14 mouse cellular contexts compared by ENCODE assay signal in the genomic region with DNA sequence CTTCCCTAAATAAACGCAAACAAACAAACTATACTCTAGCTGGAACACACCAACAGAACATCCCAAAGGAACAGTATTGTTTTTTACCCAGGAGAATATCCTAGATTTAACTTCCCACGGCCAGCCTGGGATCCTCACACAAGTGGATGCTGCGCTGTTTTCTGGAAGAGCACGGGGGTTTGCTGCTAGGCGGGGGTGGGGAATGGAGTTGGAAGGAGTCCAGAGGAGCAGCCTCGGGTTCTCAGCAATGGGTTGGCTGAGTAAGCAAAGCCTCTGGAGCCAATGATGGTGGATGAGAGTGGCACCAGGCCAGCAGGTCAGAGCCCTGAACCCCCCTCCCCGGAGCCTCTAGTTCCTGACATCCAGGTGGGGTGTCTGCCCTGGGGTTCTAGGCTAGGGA.
DNase-seq lines count a peak whose midpoint lies in the region; ATAC-seq and TF ChIP-seq lines count a peak whose summit lies in the region.
"Had no signal": no experiment of that assay in that cellular context is flagged by ENCODE, and none has a peak within 500 bp of the region (broad histone marks: within the 10 kb centered on the region; RNA-seq: fewer than 3 reads in every experiment).

No protein-coding gene starts in this region.

- peaks cover 5% of the 10 kb centered on the region; the same call in 1 of the 2 replicates for H3K4me1 ChIP-seq in heart, embryonic 11.5 days (ENCODE audit: control insufficient read depth, insufficient read depth, low read length)
- peaks cover 13% of the 10 kb centered on the region for H3K4me1 ChIP-seq in midbrain, embryonic 11.5 days (ENCODE audit: control insufficient read depth, insufficient read depth, low read length)
- peaks cover 4% of the 10 kb centered on the region; the same call in 1 of the 2 replicates for H3K4me1 ChIP-seq in midbrain, postnatal 0 days (ENCODE audit: insufficient read depth, low read length)
- H3K4me1 ChIP-seq: liver, embryonic 15.5 days had no signal

- no peak overlapping the region for H3K27ac ChIP-seq in heart, embryonic 11.5 days (ENCODE audit: low read depth, low read length)
- H3K27ac ChIP-seq in midbrain, embryonic 11.5 days (ENCODE audit: low read depth, low read length): no peak overlapping the region
- H3K27ac ChIP-seq in midbrain, postnatal 0 days (ENCODE audit: low read depth, low read length): no peak overlapping the region
- no peak overlapping the region for H3K27ac ChIP-seq in left cerebral cortex, adult 2 months
- H3K27ac ChIP-seq: hindbrain, embryonic 13.5 days; liver, embryonic 15.5 days had no signal

- DNase-seq in heart, postnatal 14 days: peak; percentile 12 to 29
- peak; percentile 75 for DNase-seq in midbrain, embryonic 11.5 days (ENCODE audit: low spot score, missing footprints)
- DNase-seq in midbrain, postnatal 0 days (ENCODE audit: low spot score): no peak
- peak; percentile 30 to 44 for DNase-seq in left cerebral cortex, adult 2 months (ENCODE audit: extremely low spot score in 1 of 2, low spot score in 2 of 2)
- DNase-seq in right cerebral cortex, postnatal 36 days (ENCODE audit: low spot score in 2 of 2): peak; percentile 17 to 39
- no peak for DNase-seq in cerebellum, adult 11-12 months
- DNase-seq: cerebellum, adult 9-10 months; kidney, postnatal 36 days; thymus, adult 2 months had no signal

- H3K9me3 ChIP-seq in heart, embryonic 11.5 days (replicated peaks; ENCODE audit: control insufficient read depth, low read length): peaks cover 5% of the 10 kb centered on the region; the same call in 1 of the 2 replicates
- no peaks in the 10 kb centered on the region for H3K9me3 ChIP-seq in midbrain, embryonic 11.5 days (ENCODE audit: control insufficient read depth, low read length)
- H3K9me3 ChIP-seq in midbrain, postnatal 0 days (ENCODE audit: low read length): no peaks in the 10 kb centered on the region
- H3K9me3 ChIP-seq: hindbrain, embryonic 13.5 days; liver, embryonic 15.5 days had no signal

- no peaks in the 10 kb centered on the region for H3K27me3 ChIP-seq in heart, embryonic 11.5 days (ENCODE audit: control insufficient read depth, insufficient read depth, low read length)
- H3K27me3 ChIP-seq in midbrain, embryonic 11.5 days (ENCODE audit: control insufficient read depth, insufficient read depth, low read length): no peaks in the 10 kb centered on the region
- H3K27me3 ChIP-seq in midbrain, postnatal 0 days (ENCODE audit: insufficient read depth, low read length): no peaks in the 10 kb centered on the region
- H3K27me3 ChIP-seq: hindbrain, embryonic 13.5 days; liver, embryonic 15.5 days had no signal

- no peak for ATAC-seq in heart, embryonic 11.5 days (replicated peaks; ENCODE audit: insufficient number of reproducible peaks, low FRiP score, low TSS enrichment)
- ATAC-seq in midbrain, embryonic 11.5 days (ENCODE audit: low FRiP score): no peak
- ATAC-seq in midbrain, postnatal 0 days (ENCODE audit: low FRiP score): no peak
- ATAC-seq: intestine, postnatal 0 days had no signal

- no peak for TF ChIP-seq CTCF in midbrain, postnatal 0 days (IDR thresholded peaks at IDR 0.05)
- no peak for TF ChIP-seq CTCF in left cerebral cortex, adult 2 months (IDR thresholded peaks at IDR 0.05)

- no peak overlapping the region for H3K9ac ChIP-seq in heart, embryonic 11.5 days (ENCODE audit: low read depth, low read length)
- no peak overlapping the region for H3K9ac ChIP-seq in midbrain, embryonic 11.5 days (ENCODE audit: low read length)
- H3K9ac ChIP-seq in midbrain, postnatal 0 days (replicated peaks; ENCODE audit: low read length, poor library complexity, severe bottlenecking): no peak overlapping the region
- H3K9ac ChIP-seq: hindbrain, embryonic 13.5 days; liver, embryonic 15.5 days had no signal

- intact Hi-C loops in heart, postnatal 14 days (cut with DNase I): no loop called here
- intact Hi-C loops in left cerebral cortex, adult 2 months (cut with DNase I): no loop called here

- H3K4me2 ChIP-seq in heart, embryonic 11.5 days: no peak overlapping the region
- H3K4me2 ChIP-seq in midbrain, embryonic 11.5 days: no peak overlapping the region
- H3K4me2 ChIP-seq in midbrain, postnatal 0 days (ENCODE audit: low read depth, low read length, poor library complexity, severe bottlenecking): no peak overlapping the region
- H3K4me2 ChIP-seq: hindbrain, embryonic 13.5 days; liver, embryonic 15.5 days had no signal

- 71% methylated on average over 7 of the region's 7 CpGs for WGBS in heart, embryonic 11.5 days (ENCODE audit: insufficient replicate concordance)
- WGBS in midbrain, embryonic 11.5 days: 79% methylated on average over 7 of the region's 7 CpGs
- WGBS in midbrain, postnatal 0 days: 54% methylated on average over 7 of the region's 7 CpGs

- H3K36me3 ChIP-seq in heart, embryonic 11.5 days (ENCODE audit: control insufficient read depth, insufficient read depth, low read length): no peaks in the 10 kb centered on the region
- no peaks in the 10 kb centered on the region for H3K36me3 ChIP-seq in midbrain, embryonic 11.5 days (ENCODE audit: control insufficient read depth, insufficient read depth, low read length)
- no peaks in the 10 kb centered on the region for H3K36me3 ChIP-seq in midbrain, postnatal 0 days (ENCODE audit: insufficient read depth, low read length)
- H3K36me3 ChIP-seq: hindbrain, embryonic 13.5 days; liver, embryonic 15.5 days had no signal

- no peak overlapping the region for H3K4me3 ChIP-seq in heart, embryonic 11.5 days (ENCODE audit: low read depth, low read length)
- no peak overlapping the region for H3K4me3 ChIP-seq in midbrain, embryonic 11.5 days (ENCODE audit: low read depth, low read length)
- H3K4me3 ChIP-seq in midbrain, postnatal 0 days (ENCODE audit: low read depth, low read length): no peak overlapping the region
- H3K4me3 ChIP-seq in left cerebral cortex, adult 2 months: no peak overlapping the region
- H3K4me3 ChIP-seq: hindbrain, embryonic 13.5 days; liver, embryonic 15.5 days; myocyte had no signal

Comparison
In these comparisons a context has a peak if more than half of its experiments do, and no peak if none do; other contexts are left out.
1. DNase-seq: peak in heart, postnatal 14 days (2 of 2), midbrain, embryonic 11.5 days (single experiment), left cerebral cortex, adult 2 months (2 of 2) and right cerebral cortex, postnatal 36 days (2 of 2); none in midbrain, postnatal 0 days (single experiment) and cerebellum, adult 11-12 months (single experiment).